Mouse (Mus musculus) retina, postnatal 7 days (tissue): ENCODE data around the gene Rtn2.
A peak's percentile ranks its signal among the peaks of the same experiment; 100 is the strongest.
"Not testable (repeated sequence)": the region's sequence is repeated elsewhere in the genome, so short reads cannot be mapped to it uniquely, and the experiment has no call there.

Experiments
- DNase-seq: peaks from one replicate; pipeline ENCODE4 v3.0.0-alpha.2; 2012; ENCODE audit warnings: low read depth, low spot score

The Rtn2 gene

GRCm38 (mm10) chr7:19268993-19269681 lies 13.3 kb upstream of the Rtn2 start:
- DNase-seq, result no peak

- no peak for DNase-seq
These were observed 12.5 kb upstream of the Rtn2 start for GRCm38 (mm10) chr7:19269721-19270441.

- DNase-seq, result no peak
These were observed 11.8 kb upstream of the Rtn2 start for GRCm38 (mm10) chr7:19270509-19271237.

GRCm38 (mm10) chr7:19271238-19272172 lies 10.9 kb upstream of the Rtn2 start, which contains the start of gene Vasp:
Gene Vasp, minus strand, starts transcription at chr7:19271817.
- DNase-seq, result no peak

- no peak for DNase-seq
These were observed 10.2 kb upstream of the Rtn2 start for GRCm38 (mm10) chr7:19272173-19272764.

GRCm38 (mm10) chr7:19276253-19276652 lies 6.2 kb upstream of the Rtn2 start:
- DNase-seq, result no peak

- no peak for DNase-seq
These were observed 3.4 kb upstream of the Rtn2 start for GRCm38 (mm10) chr7:19279052-19279451.

- DNase-seq, result no peak
These were observed 2.8 kb upstream of the Rtn2 start, which contains the start of gene Ppm1n for GRCm38 (mm10) chr7:19279581-19280114. Gene Ppm1n, minus strand, starts transcription at chr7:19280064.

- DNase-seq, result not testable (repeated sequence)
These were observed 632 bp upstream of the Rtn2 start for GRCm38 (mm10) chr7:19281680-19282304.

GRCm38 (mm10) chr7:19282791-19283405 lies 474 bp downstream of the Rtn2 start:
- no peak for DNase-seq

- no peak for DNase-seq
These were observed 981 bp downstream of the Rtn2 start for GRCm38 (mm10) chr7:19283406-19283804.

GRCm38 (mm10) chr7:19284763-19285162 lies 2.3 kb downstream of the Rtn2 start:
- no peak for DNase-seq

GRCm38 (mm10) chr7:19290969-19291596 lies 8.7 kb downstream of the Rtn2 start:
- DNase-seq, result no peak

GRCm38 (mm10) chr7:19295503-19296185 lies 13.2 kb downstream of the Rtn2 start:
- DNase-seq, result peak; percentile 92

- DNase-seq, result no peak
These were observed 14.6 kb downstream of the Rtn2 start for GRCm38 (mm10) chr7:19297034-19297433.

GRCm38 (mm10) chr7:19297794-19298193 lies 15.4 kb downstream of the Rtn2 start:
- DNase-seq, result no peak

- no peak for DNase-seq
These were observed 16.8 kb downstream of the Rtn2 start for GRCm38 (mm10) chr7:19299194-19299593.
